Mouse (Mus musculus) heart, postnatal 25 days (tissue): ENCODE results near the gene Tiam1. TPM values are rescaled to one million over a fixed set of nuclear protein-coding genes. Genes with fewer than 3 reads are reported as not detected.

ENCODE experiments used
- DNase-seq: peaks from one replicate; pipeline ENCODE4 v3.0.0; 2022; ENCODE audit warnings: low spot score
- intact Hi-C: fragments of 180-260 bp; cut with DNase I; formaldehyde crosslinking; loops from one replicate; pipeline ENCODE4 v1.15.1; 2025
- total RNA-seq, 2 experiments: library from RNA; stranded (reverse); gene quantifications; 2 replicates each; pipeline ENCODE4 v1.2.3; 2021

The Tiam1 gene
- total RNA-seq, 2 experiments from 2014 or later, result 6.7 to 7.8 TPM

DNA sequence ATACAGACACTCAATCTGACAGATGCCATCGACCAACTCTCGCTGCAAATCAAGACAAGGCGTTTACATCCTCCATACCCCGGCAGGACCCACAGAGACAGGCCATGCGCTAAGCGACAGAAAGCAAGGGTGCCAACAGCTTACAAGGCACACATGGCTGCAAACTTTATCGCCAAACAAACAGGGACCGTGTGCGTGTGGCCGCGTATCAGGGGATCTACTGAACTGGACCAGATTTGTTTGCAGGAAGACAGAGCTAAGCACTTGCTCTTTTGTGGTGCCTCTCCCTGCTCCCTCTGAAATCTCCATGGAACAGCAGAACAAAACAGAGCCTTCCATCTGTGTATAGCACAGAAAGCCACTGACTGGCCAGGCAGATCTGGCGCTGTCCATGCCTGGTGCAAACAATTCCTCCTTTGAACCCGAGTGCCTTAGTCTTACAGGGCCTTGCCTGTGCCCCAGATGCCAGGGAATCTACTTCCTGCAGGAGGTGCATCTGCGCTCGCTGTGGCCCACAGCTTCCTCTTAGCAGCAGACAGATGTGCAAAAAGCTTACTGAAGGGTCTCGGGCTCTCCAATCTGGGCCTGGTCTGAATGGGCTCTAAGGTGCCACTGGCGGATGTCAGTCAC lies 316.0 kb downstream of the Tiam1 start:
- intact Hi-C loops, result no loop called here
- no peak for DNase-seq

DNA sequence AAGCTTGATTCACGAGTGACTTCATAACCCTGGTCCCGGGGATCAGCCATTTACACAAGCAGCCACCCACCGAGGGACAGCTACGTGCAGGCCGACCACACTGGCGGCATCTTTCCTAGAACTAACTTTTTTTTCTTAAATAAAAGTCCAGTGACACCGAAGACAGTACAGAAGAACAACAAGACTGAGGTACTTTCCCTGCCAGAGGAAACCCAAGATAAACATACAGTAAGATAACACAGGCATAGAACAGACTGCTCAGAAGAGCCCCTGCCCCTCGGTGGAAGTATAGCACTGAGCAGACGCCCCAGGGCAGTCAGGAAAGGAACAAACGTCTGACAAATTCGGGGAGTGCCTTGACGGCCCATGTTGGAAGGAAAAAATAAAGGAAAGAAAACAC lies 317.7 kb downstream of the Tiam1 start:
- DNase-seq, result no peak
- intact Hi-C loops, result no loop called here

GRCm38 (mm10) chr16:89822882-89823281 lies 320.7 kb downstream of the Tiam1 start:
- intact Hi-C loops, result no loop called here
- no peak for DNase-seq

GRCm38 (mm10) chr16:89818661-89819060 lies 324.9 kb downstream of the Tiam1 start:
- intact Hi-C loops, result no loop called here
- DNase-seq, result no peak

DNA sequence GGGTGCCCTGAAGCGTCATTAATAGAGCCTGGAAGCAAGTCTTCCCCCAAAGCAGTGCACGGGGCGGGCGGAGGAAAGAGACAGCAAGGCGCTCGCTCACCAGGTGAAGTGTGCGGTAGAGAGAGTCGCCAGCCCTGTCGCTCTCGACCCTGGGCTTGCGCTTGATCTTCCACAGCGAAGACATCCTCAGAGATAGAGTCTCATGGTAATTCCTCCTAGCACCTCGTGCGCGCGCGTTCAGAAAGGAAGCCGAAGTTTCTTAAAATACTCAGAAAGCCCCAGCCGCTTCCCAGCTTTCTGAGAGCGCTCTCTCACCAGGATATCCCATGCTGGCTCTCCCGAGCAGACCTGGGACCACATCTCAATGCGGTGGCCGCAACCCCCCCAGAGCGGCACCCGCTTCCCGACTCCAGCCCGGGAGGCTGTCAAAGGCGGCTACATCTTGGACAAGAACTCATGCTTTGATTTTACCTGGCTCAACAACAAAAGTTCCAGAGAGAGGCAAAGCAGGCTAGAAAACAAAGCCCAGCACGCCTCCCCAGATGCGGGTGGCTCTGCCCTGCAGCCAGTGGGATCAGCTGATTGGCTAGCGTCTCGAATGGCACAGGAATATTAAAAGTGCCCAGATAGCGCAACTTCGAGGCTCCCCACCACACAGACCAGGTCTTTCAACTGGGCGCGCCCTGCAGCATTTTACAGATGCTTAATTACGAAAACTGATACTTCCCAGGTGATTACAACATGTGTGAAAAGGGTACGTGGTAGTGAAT lies 325.5 kb downstream of the Tiam1 start:
- intact Hi-C loops, result no loop called here

DNA sequence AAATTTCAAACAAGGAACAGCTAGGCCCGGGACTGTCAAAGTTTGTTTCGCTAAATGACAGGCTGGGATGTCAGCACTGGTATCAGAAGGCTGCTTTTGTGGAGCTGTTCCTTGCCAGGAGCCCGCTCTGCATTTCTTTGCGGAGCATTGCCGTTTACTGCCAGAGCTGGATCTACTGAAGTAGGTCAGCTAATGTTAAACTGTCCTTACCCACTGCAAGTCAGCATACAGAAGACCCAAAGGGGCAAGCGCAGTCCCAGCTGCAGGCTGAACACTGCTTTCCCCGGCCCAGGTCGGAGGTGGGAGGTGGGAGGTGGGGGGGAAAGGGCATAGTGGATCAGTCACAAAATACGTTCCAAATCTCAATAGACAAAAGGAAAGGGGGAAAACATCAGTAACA lies 326.3 kb downstream of the Tiam1 start:
- DNase-seq, result no peak
- intact Hi-C loops, result no loop called here

More for the DNA sequence above, 325.5 kb downstream of the Tiam1 start:
- no peak for DNase-seq

- DNase-seq, result no peak
- intact Hi-C loops, result no loop called here
Observed at GRCm38 (mm10) chr16:89816506-89817172, 326.9 kb downstream of the Tiam1 start.

DNA sequence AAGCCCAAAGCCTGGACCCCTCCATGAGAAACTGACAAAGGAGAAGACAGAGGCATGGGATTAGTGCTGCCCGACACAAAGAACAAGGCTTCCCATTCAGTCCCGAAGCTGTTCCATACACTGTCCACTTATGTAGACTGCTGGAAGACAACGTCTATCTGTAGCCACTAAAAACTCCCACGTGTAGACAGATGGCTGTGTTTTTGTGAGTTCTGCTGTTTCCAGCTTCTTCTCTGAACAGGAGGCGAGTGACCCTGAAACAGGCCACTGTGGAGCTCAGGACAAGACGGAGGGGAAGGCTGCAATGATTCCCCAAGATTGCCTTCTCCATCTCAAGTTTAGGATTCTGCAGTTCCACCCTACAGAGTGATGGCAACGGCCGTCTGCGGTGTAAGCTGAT lies 330.0 kb downstream of the Tiam1 start:
- no peak for DNase-seq
- intact Hi-C loops, result no loop called here

- no peak for DNase-seq
- intact Hi-C loops, result no loop called here
Observed at GRCm38 (mm10) chr16:89812891-89813290, 330.7 kb downstream of the Tiam1 start.

DNA sequence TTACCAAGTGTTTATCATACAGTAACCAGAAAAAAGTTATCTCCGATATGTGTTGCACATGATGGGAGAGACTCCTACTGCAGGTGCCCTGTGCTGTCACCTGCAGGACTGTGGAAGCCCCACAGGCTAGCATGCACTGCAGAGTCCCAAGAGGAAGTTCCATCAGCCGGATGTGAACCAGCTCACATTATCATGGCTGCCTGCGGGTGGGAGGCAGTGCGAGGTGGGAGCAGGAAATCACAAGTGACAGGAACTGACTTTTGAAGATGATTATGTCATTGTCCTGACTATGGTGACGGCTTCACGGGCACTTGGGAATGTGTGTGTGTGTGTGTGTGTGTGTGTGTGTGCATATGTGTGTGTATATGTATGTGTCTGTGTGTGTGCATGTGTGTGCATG lies 333.2 kb downstream of the Tiam1 start:
- intact Hi-C loops, result no loop called here
- no peak for DNase-seq

DNA sequence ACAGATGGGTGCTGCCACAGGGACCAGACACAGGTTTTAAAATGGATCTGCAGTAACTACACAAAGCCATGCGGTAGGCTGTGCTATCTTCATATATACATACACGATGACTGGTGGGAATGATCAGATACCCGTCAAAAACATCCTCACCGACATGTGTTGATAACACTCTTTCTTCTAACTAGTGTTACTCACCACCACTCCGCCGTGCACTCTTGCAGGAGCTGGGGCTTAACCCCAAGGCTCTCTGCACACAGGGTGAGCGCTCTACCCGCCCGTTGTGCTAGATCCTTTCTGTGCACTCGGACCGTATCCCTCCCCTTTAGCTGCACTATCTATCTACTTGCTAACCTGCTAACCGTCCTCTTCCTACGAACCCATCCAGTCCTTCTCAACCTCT lies 335.4 kb downstream of the Tiam1 start:
- DNase-seq, result no peak
- intact Hi-C loops, result no loop called here

DNA sequence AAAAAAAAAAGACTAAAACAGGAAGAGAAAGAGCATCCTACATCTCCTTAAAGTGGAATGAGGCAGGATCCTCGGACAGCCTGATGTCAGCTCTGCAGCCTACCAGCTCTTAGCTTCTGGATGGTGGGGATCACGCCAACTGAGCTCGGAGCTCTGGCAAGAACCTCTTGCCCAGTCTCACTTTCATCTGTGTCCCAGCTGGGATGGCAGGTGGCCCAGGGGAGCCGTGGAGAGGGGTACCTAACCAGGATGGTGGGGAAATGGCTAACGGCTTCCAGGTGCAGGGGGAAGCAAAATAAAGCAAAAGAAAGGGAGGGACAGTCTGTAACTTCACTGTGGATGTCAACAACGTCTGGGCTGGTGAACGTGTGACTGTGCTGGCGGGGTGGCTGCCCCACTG lies 337.6 kb downstream of the Tiam1 start:
- DNase-seq, result no peak
- intact Hi-C loops, result no loop called here

GRCm38 (mm10) chr16:89805210-89805609 lies 338.4 kb downstream of the Tiam1 start:
- intact Hi-C loops, result no loop called here
- no peak for DNase-seq

- intact Hi-C loops, result no loop called here
Observed at GRCm38 (mm10) chr16:89801493-89801892, 342.1 kb downstream of the Tiam1 start.

DNA sequence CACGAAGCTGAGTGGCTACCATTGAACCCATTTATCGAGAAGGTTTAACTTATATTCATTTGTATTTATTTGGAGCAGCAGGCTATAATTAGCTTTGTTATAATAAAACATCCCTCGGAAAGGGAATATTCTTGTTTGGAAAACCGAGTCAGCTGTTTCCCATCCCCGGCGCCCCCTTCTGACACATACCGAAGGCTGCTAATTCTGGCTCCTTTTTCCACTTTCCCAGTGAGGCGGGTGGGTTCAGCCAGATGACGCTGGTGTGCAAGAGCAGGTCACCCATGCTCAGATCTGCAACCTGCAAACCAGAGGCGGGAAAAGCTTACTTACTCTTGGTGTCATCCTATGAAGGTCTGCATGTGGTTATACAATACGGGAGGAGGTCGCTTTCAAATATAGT lies 343.8 kb downstream of the Tiam1 start:
- no peak for DNase-seq
- intact Hi-C loops, result no loop called here

More at GRCm38 (mm10) chr16:89801493-89801892, 342.1 kb downstream of the Tiam1 start:
- DNase-seq, result no peak

GRCm38 (mm10) chr16:89796566-89796965 lies 347.0 kb downstream of the Tiam1 start:
- no peak for DNase-seq
- intact Hi-C loops, result no loop called here

DNA sequence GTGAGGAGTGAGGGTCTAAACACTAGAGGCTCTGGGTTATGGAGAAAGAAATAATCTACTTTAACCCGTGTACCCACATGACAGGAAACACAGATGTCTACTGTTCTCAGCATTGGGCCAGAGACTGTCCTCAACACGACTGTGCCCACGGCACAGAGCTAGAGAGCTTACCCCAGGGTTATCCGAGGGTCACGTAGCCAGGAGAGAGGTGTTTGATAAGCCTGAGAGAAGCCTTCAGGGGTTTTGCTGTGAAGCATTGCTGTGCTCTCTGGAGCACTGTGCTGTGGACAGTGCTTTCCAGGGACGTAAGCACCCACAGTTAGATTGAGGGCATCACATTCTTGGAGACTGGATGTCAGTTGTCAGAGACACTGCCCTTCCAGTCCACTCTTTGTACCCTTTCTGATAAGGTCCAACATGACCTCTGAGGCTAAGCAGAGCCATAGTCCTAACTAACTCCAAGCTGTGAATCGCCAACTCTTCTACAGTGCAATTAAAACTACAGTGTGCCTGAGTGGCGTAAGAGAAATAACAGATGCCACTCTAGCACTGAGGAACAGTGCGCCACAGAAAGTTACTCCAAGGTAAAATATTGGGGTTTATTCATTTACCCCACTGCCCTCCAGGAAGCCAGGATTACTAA lies 353.7 kb downstream of the Tiam1 start:
- no peak for DNase-seq
- intact Hi-C loops, result no loop called here

- no peak for DNase-seq
- intact Hi-C loops, result no loop called here
Observed at GRCm38 (mm10) chr16:89785795-89786194, 357.8 kb downstream of the Tiam1 start.

DNA sequence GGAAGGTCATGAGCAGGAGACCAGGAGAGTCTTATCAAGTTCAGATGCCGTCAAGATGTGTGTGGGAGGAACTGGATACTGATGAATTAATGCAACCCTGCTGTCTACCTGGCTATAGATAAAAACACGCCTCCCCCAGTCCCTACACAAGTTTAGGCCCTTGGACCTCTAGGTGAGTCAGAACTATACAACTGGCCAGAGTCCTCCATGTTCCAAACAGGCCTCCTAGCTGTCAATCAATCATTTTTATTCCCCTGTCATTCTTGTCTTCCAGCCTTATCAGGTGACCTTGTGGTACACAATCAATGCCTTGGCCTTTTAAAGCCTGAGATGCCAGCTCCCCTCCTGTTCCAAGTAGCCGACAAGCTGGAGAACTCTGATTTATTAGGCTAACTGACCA lies 363.9 kb downstream of the Tiam1 start:
- DNase-seq, result no peak
- intact Hi-C loops, result no loop called here

- DNase-seq, result no peak
- intact Hi-C loops, result no loop called here
Observed at GRCm38 (mm10) chr16:89777450-89777849, 366.1 kb downstream of the Tiam1 start.

DNA sequence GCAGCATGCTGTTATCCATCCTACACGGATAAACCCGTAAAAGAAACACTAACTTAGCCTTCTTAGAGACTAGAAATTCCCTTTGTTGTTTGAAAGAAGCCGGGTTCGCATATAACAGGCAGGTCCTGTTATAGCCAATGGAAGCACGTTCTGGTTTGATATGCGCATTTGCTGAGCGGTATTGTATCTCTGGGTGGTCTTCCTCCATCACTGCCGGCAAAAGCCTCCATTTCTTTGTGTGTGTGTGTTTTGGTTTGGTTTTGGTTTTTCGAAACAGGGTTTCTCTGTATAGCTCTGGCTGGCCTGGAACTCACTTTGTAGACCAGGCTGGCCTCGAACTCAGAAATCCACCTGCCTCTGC lies 369.0 kb downstream of the Tiam1 start:
- intact Hi-C loops, result loop anchor here (1.0 kb wide), 2 partner anchors 57 to 393 kb away; no protein-coding TSS in a partner anchor
- DNase-seq, result no peak
